Mouse (Mus musculus) brain, embryonic 18.5 days (tissue): Measurements from ENCODE around the gene Farsb.
"Not testable (repeated sequence)": the region's sequence is repeated elsewhere in the genome, so short reads cannot be mapped to it uniquely, and the experiment has no call there.

Experiments used
- DNase-seq: peaks from one replicate; pipeline ENCODE4 v3.0.0-alpha.2; 2012; ENCODE audit warnings: low read depth, low spot score

Gene Farsb

DNA sequence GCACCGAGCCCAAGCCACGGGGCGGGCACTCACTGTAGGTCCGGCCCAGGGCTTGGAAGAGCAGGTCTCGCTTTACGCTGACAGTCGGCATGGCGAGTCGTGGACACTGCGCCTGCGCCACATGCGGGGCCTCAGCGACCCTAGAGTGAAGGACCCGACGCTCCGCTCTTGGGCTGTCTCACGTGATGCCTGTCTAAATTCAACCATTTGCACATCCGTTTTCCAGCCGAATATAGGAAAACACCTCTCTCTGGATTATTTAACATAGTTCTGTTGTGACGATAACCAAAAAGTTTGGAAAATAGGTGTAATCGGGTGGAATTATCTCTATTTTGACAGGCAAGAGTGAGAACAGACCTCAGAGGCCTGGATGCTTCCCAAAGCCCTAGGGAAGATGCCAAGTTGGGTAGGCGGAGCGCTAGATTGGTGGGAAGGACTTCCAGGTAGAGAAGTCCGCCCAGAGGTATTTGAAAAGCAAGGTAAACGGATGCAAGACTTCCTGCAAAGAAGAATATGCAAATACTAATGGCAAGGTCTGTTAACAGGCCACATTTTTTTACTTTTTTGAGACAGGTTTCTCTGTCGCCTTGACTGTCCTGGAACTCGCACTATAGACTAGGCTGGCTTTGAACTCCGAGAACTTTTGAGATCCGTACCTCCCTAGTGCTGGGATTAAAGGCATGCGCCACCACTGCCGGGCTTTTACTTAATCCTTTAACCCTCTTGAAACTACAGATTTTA lies at the start of gene Farsb:
Gene Farsb, minus strand, starts transcription at position 146 of the 741 bp plus-strand sequence.
- peak; percentile 84 for DNase-seq

DNA sequence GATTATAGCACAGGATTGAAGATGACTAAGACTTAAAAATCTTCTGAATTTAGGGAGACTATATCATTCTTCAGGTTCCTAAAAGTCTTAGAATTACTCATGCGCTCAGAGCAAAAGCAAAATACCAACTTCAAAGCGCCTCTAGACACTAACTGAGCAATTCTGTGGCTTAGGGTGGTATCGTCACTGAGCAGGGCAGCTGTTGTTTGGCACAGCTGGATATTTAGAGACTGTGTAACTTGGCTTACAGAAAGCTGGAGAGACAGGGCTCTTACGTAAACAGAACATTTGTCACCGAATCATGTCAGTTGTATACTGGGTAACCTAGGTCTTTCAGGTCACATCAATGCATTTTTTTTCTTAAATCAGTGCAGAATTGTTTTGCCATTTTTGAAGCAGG lies 49.7 kb upstream of the Farsb start:
- no peak for DNase-seq

DNA sequence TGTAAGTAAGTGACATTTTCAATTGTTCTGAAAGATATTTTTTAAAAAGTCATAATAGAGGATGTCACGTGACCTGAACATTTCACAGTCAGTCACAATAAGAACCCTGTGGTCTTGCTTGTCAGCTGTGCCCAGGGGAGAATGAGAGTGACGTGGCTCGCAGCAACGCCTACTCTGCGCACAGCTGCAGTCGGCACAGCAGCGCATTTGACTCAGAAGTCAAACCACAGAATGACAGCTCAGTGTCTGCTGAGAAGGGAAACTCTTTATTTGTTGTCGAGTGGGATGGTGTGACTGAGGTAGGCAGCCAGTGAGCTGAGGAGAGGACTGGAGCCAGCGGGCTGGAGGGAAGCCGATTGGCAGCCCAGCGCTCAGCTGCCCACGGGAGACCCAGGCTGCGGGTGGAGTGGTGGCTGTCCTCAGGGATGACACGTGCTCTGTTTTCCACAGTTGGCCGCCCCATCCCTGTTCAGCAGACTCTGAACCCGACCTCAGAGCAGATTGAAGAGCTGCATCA lies 48.9 kb upstream of the Farsb start:
- DNase-seq: peak; percentile 30

DNA sequence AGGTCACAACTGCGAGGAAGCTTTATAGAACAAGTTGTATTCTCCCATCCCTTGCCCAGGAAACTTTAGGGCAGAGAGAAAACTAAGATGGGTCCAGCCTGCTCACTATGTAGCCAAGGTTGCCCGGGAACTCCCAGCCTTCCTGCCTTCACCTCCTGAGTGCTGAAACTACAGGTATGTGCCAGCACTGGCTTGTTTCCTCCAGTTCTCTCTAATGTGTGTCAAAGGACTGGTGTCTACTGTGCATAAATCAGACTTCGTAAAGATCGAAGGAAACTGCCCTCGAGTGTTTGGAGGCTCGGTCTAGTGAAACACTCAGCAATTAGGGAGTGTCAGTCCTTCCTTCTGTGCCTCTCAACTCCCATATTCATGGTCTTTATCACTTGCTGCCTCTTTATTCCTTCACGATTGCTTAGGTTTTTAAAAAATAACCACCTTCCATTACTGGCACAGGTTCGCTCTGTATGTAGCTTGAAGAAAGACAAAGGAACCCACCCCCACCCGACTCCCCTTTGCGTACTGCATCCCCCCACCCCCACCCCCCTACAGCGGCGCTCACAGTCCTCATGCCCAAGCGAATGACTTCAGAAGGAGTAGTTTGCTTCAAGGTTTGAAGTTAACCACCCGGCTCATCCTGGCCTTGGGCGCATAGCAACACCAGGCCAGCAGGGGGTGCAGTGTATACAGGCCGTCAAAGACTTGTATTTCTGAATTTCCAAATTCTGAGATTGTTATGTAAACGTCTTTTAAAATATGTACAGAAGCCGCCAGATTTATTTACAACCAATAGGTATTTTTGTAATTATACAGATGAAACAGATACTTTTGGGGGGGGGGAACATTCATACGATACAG lies 47.8 kb upstream of the Farsb start:
- peak; percentile 26 for DNase-seq

DNA sequence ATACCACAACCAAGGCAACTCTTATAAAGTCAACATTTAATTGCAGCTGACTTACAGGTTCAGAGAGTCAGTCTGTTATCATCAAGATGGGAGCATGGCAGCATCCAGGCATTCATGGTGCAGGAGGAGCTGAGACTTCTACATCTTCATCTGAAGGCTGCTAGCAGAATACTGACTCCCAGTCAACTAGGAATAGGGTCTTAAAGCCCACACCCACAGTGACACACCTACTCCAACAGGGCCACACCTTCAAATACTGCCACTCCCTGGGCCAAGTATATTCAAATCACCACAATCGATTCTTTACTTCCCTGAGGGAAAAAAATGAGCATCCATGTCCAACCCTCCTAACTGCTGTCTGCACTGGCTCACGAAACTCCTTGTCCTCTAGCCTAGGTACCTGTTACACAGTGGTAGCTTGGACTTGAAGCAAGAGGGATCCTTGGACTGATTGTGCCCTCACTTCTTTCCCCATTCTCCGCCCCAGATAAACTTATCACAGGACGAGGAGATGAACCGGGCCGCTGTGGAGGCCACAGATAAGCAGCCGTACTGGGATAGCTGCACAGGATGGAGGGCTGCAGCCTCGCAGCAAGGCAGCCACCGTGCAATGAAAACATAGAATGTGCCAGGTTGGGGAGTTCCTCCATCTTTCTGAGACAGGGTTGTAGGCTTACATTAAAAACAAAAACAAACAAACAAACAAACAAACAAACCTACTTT lies 45.9 kb upstream of the Farsb start:
- no peak for DNase-seq

DNA sequence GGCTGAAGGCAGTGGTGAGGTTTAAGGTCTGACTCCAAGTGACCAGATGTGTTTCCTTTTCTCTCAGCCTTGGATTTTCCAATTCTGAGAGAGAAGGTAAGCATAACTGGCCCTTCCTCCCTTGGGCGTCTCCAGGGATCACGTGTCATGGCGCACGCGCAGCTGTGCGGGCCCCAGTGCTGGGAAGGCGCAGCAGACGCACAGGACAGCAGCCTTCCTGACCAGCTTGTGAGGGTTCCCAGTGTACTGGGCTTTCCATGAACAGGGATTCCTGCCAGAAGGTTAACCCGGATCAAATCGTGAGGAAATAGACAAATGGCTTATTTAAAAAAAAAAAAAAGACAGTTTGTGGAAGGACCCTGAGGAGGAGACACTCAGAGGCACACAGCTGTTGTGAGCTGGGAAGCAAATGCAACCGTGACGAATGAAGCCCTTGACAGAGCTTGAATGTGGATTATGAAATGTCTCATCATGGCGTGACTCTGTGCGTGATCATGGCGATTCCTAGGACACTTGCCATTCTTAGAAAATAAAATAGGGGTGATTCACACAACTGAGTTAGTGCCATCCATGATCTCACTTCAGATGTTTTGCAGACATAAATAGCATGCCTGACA lies 43.6 kb upstream of the Farsb start:
- DNase-seq: no peak

DNA sequence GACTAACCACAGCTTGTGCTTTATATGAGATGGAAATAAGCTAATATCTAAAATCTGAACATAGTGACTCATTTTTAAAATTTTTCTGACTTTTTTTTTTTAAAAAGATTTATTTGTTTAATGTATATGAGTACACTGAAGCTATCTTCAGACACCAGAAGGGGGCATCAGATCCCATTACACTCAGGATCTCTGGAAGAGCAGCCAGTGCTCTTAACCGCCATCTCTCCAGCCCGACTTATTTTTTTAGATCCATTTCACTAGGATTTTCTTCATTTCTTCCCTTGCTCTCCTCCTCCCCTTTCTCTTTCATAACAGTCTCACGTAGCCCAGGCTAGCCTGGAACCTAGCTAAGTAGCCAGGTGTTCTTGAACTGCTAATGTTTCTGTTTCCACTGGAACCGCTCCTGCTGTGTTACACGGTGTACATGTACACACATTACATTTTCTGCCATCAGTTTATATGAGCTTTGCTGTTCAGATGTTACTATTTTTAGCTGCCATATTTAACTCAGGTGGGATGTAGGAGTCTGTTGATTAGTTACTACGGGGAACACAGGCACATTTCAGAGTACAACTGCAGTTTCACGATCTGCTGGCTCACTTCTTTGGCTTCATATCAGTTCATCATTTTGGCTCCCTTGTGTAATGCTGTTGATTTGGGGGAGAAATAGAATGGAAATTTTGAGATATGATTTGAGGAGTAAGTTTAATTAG lies 42.0 kb upstream of the Farsb start:
- no peak for DNase-seq

DNA sequence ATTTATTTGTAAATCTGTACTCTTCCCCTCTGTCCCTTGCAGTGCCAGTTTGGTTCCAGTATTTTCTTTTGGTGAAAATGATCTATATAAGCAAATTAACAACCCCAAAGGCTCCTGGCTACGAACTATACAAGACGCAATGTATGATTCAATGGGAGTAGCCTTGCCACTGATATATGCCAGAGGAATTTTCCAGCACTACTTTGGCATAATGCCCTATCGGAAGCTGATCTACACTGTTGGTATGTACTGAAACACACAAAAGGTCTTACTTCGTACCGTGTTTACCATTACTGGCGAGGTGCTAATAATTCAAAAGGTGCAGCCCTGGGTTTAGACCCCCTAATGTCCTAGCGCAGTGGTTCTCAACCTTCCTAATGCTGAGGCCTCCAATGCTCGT lies 40.3 kb upstream of the Farsb start:
- no peak for DNase-seq

DNA sequence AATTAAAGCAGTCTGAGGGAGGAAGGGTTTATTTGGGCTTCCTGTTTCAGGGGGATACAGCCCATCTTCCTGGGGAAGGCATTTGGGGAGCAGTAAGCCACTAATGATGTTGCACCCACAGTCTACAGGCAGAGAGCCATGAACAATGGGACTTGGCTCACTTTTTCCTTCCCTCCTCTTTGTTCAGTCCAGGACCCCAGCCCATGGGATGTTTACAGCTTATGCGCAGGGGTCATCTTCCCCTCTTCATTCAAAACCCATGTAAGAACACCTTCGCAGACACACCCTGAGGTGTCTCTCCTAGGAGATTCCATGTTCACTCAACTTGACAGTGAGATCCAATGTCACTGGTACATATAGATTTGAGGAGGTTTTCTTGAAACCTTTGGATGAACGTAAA lies 39.7 kb upstream of the Farsb start:
- no peak for DNase-seq

DNA sequence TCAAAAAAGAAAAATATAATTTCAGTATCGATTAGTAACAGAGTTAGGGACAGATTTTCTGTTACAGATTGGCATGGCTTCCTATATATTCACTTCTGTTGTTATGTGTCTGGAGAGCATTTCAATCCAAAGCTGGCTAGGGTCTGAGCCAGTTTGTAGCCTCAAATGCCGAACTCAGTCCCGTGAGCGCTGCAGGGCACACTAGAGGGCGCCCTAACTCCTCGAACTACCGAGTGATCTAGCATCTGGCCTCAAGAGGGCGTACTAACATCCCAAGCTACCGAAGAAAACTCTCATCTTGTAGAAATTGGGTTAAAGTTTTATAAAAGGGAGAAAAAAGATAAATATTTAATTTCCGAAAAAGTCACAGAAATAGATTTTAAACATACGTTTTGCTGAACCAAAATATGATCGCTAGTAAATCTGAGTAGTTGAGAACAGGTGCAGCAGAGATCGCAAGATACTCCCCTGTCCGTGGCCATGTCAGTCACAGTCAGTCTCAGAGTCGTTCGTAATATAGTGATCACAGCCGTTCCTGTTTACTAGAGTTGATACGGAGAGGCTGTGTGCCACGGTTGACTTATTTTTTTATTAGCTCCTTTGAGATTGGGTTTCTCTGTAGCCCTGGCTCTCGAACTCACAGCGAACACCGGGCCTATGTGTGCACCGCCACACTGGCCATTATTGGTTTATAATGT lies 36.6 kb upstream of the Farsb start:
- DNase-seq: no peak

DNA sequence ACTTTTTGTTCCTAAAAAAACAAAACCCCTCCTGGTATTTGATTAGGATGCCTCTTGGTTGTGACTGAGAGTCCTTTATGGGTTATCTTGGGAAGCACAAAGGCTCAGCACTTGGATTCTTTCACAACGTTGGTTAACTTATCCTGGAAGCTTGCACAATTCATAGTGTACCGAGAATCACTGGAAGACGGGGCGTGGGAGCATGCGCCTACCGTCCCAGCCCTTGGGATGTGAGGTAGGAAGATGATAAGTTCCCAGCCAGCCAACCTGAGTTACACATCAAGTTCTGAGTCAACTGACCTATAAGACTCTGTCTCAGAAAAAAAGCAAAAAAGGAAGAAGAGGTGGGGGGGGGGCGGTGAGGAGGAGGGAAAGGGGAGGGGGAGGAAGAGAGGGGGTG lies 30.2 kb upstream of the Farsb start:
- DNase-seq: no peak

DNA sequence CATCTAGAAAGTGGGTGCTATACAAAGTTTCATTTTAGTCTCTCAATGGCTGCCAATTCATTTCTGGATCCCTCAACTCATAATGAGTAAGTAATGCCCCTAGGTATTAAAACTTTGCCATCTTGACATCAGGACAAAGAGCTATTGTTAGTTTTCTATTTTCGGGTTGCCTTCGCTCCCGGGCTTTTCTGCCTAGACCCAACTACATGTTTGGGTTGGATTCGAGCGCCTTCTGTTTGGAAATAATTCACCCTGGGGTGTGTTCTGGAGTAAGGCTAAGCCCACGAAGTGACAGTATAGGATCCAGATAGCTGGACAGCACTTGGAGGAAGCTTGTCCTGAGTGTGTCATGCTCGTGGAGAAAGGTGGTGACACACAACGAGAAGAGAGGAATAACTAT lies 24.1 kb upstream of the Farsb start:
- no peak for DNase-seq

DNA sequence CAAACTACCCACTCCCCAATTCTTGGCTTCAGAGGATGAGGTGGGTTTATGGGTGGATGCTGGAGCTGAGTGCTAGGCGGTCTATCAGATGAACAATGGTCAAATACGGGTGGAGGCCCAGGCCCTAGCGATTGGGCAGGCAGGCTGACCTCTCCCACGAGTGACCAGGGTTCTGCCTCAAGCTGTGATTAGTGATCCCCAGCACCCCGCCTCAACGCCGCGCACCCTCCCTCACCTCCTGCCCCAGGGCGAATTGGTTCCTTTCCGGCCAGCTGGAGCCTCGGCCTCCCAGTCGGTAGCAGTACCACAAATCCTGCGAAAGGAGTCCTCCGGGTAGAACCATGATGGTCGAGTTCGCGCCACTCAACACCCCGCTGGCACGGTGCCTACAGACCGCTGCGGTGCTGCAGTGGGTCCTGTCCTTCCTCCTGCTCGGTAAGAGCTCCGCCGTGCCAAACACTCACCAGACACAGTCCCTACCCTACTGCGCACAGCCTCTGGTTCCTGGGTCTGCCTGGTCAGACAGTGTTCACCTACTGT lies 23.0 kb upstream of the Farsb start, which contains the start of gene BC035947:
Gene BC035947, minus strand, starts transcription at position 538 of the 540 bp plus-strand sequence.
- no peak for DNase-seq

DNA sequence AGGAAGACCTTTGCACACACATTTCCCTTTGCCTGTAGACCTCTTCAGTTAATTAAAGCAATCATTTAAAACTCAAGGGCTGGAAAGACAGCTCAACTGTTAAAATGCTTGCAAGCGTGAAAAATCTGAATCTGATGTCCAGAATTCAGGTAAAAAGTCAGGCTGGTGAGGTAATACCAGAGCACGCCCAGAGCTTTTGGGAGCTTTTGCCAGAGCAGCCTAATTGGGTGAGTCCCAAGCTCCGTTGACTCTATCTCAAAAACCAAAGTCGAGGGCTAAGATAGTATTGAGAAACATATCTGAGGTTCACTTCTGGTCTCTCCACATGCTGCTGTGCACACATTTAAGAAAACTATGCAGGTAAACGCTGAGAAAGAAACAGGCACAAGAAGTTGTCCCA lies 22.2 kb upstream of the Farsb start, which contains the start of gene Mogat1:
Gene Mogat1, plus strand, starts transcription at position 130 of the 400 bp plus-strand sequence.
- no peak for DNase-seq

DNA sequence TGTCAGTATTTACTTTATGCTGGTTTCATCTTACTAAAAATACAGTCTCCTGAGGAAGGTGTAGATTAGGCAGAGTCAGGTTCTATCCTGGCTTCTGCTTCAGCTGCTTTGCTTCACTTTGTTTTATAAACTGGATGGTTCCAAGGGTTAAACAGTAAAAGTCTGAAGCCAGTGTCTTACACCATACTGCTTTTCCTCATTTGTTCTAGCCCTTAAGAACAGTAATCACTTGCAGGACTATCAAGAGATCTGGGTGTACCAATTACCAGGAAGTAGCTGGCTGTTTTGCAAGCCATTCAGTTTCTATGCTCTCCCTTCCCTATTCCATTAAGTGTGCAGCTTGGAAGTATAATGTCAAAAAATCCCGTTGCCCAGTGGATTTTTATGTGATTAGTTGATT lies 18.4 kb upstream of the Farsb start:
- DNase-seq: no peak

DNA sequence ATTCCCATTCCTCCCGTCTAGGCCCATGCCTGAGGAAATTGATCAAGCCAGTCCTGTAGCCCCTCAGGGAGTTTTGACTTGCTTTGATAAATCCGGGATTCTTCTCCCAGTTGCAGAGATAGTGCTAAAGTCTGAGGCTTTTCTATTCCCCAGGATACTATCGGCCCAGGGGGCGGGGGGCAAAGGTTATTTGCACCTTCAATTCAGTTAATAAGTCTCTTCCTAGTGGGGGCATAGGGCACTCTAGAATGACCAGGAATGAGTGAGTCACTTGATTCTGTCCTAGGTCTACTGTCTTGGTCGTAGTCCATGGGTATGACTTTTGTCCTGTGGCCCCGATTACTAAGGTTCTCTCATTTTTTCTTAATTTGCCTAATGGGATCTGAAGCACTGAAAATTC lies 13.8 kb upstream of the Farsb start:
- no peak for DNase-seq

DNA sequence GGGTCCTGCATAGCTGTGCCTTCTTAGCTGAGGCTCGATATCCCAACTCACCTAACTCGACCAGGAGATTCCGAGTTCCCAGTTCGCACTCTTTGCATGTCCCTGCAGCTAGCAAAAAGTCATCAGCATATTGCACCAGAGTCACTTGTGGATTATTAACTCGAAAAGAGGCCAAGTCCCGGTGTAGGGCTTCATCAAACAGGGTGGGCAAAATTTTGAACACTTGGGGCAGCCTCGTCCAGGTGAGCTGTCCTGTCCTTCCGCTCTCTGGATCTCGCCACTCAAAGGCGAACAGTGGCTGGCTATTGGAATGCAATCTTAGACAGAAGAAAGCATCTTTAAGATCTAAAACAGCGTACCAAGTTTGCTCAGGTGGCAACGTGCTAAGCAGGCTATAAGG lies 13.2 kb upstream of the Farsb start:
- not testable (repeated sequence) for DNase-seq

DNA sequence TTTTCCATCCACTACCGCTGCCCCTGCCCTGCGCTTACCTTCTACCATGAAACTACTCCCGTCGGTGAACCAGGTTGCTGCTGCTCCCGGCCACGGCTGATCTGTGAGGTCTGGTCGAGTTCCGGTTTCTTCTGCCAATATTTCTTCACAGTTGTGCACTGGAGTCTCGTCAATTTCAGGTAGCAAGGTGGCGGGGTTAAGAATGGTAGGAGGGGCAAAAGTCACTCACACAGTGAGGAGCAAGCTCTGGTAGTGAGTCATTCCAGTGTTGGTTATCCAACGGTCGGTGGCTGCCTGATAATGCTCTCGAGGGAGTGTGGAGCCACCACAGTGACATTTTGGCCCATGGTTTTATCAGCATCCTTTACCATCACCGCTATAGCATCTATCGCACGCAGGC lies 12.3 kb upstream of the Farsb start:
- DNase-seq: no peak

DNA sequence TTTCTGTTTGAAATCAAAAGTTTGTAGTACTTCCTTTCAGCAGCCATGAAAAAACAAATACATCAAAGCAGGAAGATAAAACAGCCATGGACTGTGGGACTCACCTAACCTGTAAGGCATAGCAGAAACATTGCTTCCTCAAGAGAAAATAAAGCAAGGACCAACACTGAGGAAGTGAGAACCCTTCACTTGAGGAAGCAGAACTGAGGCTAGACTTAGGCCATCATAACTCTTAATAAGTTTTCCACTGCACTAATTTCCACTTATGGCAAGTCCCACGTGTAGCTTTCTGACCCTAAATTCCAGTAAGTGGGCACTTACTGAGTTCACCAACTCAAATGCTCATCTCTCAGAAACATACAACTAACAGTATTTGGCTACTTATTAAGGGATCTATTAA lies 1.4 kb upstream of the Farsb start:
- no peak for DNase-seq

DNA sequence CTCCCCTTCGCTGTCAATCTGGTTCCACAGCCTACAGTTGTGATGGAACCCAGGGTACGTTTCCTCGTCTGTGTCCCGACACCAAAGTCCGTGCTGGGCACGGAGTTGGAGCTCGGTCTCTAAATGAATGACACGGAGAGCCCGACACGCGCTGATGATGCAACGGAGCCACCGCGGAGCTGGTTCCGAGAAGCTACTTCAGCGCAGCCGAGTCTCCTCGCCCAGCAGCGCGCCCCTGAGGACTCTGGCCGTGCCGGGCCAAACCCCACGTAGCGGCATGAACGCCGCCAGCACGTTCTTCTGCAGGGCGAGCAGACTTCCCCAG lies 308 bp downstream of the Farsb start:
- DNase-seq: no peak
